Mouse (Mus musculus) heart, postnatal 0 days (tissue): Measurements from ENCODE around the gene Dync1h1.

ENCODE experiments used
- CTCF ChIP-seq: IDR thresholded peaks from 2 replicates; pipeline ENCODE4 v1.5.1; 2016; ENCODE audit warnings: antibody characterized with exemption, control low read depth, low read depth
- EP300 ChIP-seq: IDR thresholded peaks from 2 replicates; pipeline ENCODE4 v1.6.1; 2016; ENCODE audit warnings: antibody characterized with exemption, low read depth

DNA sequence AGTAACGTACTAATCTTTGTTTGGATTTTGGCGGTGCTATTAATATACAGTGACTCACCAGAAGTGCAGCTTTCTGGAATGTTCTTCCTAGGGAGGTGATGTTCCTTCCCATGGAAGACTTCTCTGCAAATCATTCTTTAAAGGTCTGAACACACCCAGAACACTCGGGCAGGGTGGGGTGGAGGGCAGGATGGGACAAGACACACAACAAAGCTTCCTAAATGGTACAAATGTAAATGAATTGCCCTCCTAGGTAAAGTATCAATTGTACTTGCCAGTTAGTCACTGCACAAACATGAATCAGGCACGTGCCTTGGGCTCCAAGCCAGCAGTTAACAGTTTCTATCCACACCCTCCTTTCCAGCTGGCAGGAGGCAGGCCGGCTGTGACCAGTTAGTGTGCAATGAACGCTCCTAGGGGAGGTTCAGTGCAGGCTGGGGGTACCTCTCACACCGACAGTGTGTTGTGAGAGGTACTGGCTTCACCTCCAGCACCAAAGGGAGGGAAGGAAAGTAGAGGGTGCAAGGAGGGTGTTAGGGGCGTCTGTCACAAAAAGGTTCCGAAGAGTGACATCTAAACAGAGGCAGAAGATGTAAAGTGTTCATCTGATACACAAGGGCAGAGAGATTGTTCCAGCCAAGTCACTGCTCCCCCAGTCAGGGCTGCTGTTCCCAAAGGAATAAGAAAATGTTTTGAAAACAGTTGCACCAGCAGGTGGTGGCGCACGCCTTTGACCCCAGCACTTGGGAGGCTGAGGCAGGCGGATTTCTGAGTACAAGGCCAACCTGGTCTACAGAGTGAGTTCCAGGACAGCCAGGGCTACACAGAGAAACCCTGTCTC lies 86.9 kb downstream of the Dync1h1 start:
- TF ChIP-seq EP300 = peak; percentile 72
- no peak for TF ChIP-seq CTCF
